In the genomic region with DNA sequence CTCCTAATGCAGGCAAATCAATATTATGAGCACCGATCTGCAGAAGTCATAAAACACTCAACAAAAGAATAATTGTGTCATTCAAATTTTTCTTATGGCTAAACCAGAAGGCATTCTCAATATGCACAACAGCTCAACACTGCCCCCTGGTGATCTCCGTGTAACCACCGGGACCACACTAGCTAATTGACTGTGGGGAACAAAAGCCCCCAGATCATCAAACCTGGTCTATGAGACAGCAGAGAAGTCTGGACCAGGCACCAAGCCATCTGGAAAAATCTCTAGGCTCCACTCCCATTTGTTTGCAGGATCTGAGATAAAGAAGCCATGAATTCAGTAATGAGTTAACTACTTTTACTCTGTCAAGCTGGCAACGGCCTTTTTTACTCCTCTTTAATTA, we compare ENCODE assay signal across 8 mouse cellular contexts. TPM values are rescaled to one million over a fixed set of nuclear protein-coding genes. Genes with fewer than 3 reads are reported as not detected.
A peak's percentile ranks its signal among the peaks of the same experiment; 100 is the strongest.
DNase-seq lines count a peak whose midpoint lies in the region; ATAC-seq and TF ChIP-seq lines count a peak whose summit lies in the region.

No protein-coding gene starts in this region.

- peak; percentile 53 to 75 for DNase-seq in cerebellum, postnatal 14 days
- DNase-seq in cerebellum, adult 11 months = no peak
- peak; percentile 58 for DNase-seq in ovary, postnatal 36 days (ENCODE audit: low spot score)
- no peak for DNase-seq in ovary, postnatal 10 days (ENCODE audit: low spot score)
- peak; percentile 19 to 60 for DNase-seq in cerebellum, postnatal 25 days
- DNase-seq in heart, postnatal 14 days = peak; percentile 84 to 89
- DNase-seq in lung, embryonic 14.5 days = peak; percentile 81
- DNase-seq in thymus, postnatal 25 days = peak; percentile 58

- H3K27ac ChIP-seq in lung, embryonic 14.5 days (ENCODE audit: low read depth) = no peak overlapping the region

- H3K27me3 ChIP-seq in lung, embryonic 14.5 days (ENCODE audit: insufficient read depth, low read length) = no peaks in the 10 kb centered on the region

- TF ChIP-seq CTCF in lung, embryonic 14.5 days (IDR thresholded peaks at IDR 0.05; ENCODE audit: low read depth) = peak; percentile 69

- 63% methylated on average over 4 of the region's 4 CpGs for WGBS in lung, embryonic 14.5 days

- no peaks in the 10 kb centered on the region for H3K36me3 ChIP-seq in lung, embryonic 14.5 days (ENCODE audit: insufficient read depth)

- no peak overlapping the region for H3K4me3 ChIP-seq in lung, embryonic 14.5 days (ENCODE audit: low read depth, low read length)

- peaks cover 16% of the 10 kb centered on the region for H3K4me1 ChIP-seq in lung, embryonic 14.5 days (ENCODE audit: insufficient read depth)

- H3K9ac ChIP-seq in lung, embryonic 14.5 days = no peak overlapping the region

- H3K9me3 ChIP-seq in lung, embryonic 14.5 days (ENCODE audit: low read depth, low read length) = no peaks in the 10 kb centered on the region

- no peak for ATAC-seq in lung, embryonic 14.5 days (ENCODE audit: insufficient read depth)

- intact Hi-C loops in heart, postnatal 14 days (cut with DNase I) = loop anchor here (2.0 to 5.0 kb wide), 2 partner anchors 20 to 35 kb away; no protein-coding TSS in a partner anchor

- H3K4me2 ChIP-seq in lung, embryonic 14.5 days = no peak overlapping the region

RNA-seq across cellular contexts. Expression of a gene that starts 50.2 kb away (rescaled TPM):
- total RNA-seq in heart, postnatal 14 days (2021) = 10 to 100 TPM; 46.4 to 47.6 TPM
- 40.4 and 43.2 TPM in 2 replicates for polyA plus RNA-seq in lung, embryonic 14.5 days (2014; fragmentation: Nextera tagmentation; extraction: Ambion mirVana)

Comparison
In these comparisons a context has a peak if more than half of its experiments do, and no peak if none do; other contexts are left out.
1. DNase-seq: peak in cerebellum, postnatal 14 days (2 of 2), ovary, postnatal 36 days (single experiment), cerebellum, postnatal 25 days (2 of 2), heart, postnatal 14 days (2 of 2), lung, embryonic 14.5 days (single experiment) and thymus, postnatal 25 days (single experiment); none in cerebellum, adult 11 months (single experiment) and ovary, postnatal 10 days (single experiment).